Mouse (Mus musculus): ENCODE results near the gene Creb3l4. TPM values are rescaled to one million over a fixed set of nuclear protein-coding genes. Genes with fewer than 3 reads are reported as not detected.

Gene Creb3l4
- total RNA-seq, 2 experiments from 2014 or later, result not detected

DNA sequence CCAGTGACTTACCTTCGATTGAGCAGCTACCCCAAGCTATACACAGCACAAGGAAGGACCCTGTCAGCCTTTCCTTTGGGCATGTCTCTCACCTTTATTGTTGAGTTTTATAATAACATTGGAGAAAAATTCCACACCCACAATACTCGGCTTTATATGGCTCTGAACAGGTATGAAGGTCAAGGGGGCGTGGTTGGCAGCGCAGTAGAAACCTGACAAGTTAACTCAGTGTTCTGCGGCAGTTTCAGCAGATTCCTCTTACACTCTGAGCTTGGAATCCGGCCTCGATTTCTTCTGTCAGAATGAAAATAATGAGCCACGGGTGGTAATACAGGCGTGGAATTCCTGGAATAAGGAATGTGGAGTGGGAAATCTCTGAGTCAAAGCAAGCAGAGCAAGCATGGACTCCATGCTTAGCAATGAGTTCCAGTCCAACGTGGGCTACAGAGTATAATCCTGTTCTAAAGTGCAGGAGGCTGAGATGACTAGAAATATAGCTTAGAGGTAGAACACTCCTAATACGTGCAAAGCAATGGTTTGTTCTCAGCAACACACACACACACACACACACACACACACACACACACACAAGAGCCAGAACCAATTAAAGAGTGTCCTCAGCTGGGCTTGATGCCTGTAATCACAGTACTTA is 52.3 kb downstream of the Creb3l4 start:
- no peak for TF ChIP-seq CTCF (conservative IDR thresholded peaks at IDR 0.05)

More for the DNA sequence above, 52.3 kb downstream of the Creb3l4 start:
- Histone ChIP-seq H3K4me3 (no peak overlapping the region), H3K27ac (no peak overlapping the region)
- no peak for DNase-seq (ENCODE audit: low spot score in 2 of 2)

Small RNA genes within 50 kb of the gene (microRNA-seq; reads per million reads assigned to microRNA genes)
- 0.32 to 0.55 reads per million in 2 experiments for gene Mir7012

Other genes starting within 250 kb of the Creb3l4 start
- gene Hax1, start 244.7 kb downstream of the Creb3l4 start, total RNA-seq (2021), result 10 to 100 TPM; 89.8 to 91.8 TPM
- gene 4933434E20Rik, start 191.9 kb downstream of the Creb3l4 start, total RNA-seq (2021), result 100 to 1,000 TPM in 1 of 2 experiments, 10 to 100 TPM in 1; 89.6 to 101 TPM
- 100 to 1,000 TPM; 173 to 179 TPM for gene Ubap2l, start 190.9 kb downstream of the Creb3l4 start, total RNA-seq (2021)
- gene Tpm3, start 170.9 kb downstream of the Creb3l4 start, total RNA-seq (2021), result 100 to 1,000 TPM; 177 to 183 TPM
- gene Nup210l, start 139.4 kb downstream of the Creb3l4 start, total RNA-seq (2021), result under 1 TPM; 0.25 to 0.33 TPM
- 100 to 1,000 TPM; 995 to 997 TPM for gene Rps27, start 29.9 kb downstream of the Creb3l4 start, total RNA-seq (2021)
- gene Rab13, start 29.8 kb downstream of the Creb3l4 start, total RNA-seq (2021), result 1 to 10 TPM; 6.2 to 8.8 TPM
- gene Jtb, start 11.9 kb downstream of the Creb3l4 start, total RNA-seq (2021), result 10 to 100 TPM; 44.3 to 45.3 TPM
- gene Slc39a1, start 4.7 kb upstream of the Creb3l4 start, total RNA-seq (2021), result 10 to 100 TPM; 42.5 to 45.5 TPM
- 10 to 100 TPM; 38.3 to 49.5 TPM for gene Crtc2, start 10.7 kb upstream of the Creb3l4 start, total RNA-seq (2021)
- gene Dennd4b, start 21.7 kb upstream of the Creb3l4 start, total RNA-seq (2021), result 10 to 100 TPM; 33.7 to 35.6 TPM
- gene Gatad2b, start 49.7 kb upstream of the Creb3l4 start, total RNA-seq (2021), result 100 to 1,000 TPM; 107 to 108 TPM
- 10 to 100 TPM; 15.0 to 17.2 TPM for gene Slc27a3, start 146.4 kb upstream of the Creb3l4 start, total RNA-seq (2021)
- gene Ints3, start 190.1 kb upstream of the Creb3l4 start, total RNA-seq (2021), result 10 to 100 TPM; 74.1 to 75.4 TPM
- gene Npr1, start 222.4 kb upstream of the Creb3l4 start, total RNA-seq (2021), result 1 to 10 TPM; 6.5 to 7.4 TPM
- 10 to 100 TPM; 85.4 to 88.0 TPM for gene Ilf2, start 232.6 kb upstream of the Creb3l4 start, total RNA-seq (2021)
- 10 to 100 TPM; 53.4 to 54.5 TPM for gene Snapin, start 247.5 kb upstream of the Creb3l4 start, total RNA-seq (2021)